Mouse (Mus musculus): Measurements from ENCODE around the gene Nr0b2.

- TF ChIP-seq MAX (IDR thresholded peaks at IDR 0.05) (no peak), CTCF (IDR thresholded peaks at IDR 0.05; ENCODE audit: control insufficient read depth, insufficient read depth, insufficient read length) (no peak), USF1 (IDR thresholded peaks at IDR 0.05; ENCODE audit: low read depth) (no peak), FOSL1 (IDR thresholded peaks at IDR 0.05; ENCODE audit: insufficient read depth, low read length, poor library complexity, severe bottlenecking) (no peak), MYOD1 (IDR thresholded peaks at IDR 0.05; ENCODE audit: control insufficient read depth, insufficient read length, low read depth) (no peak)
Observed at GRCm38 (mm10) chr4:133599571-133600073, 46.4 kb downstream of the Nr0b2 start.

All from C2C12 (cell line).